Mouse (Mus musculus) monocyte, adult 59 days (primary cell): ENCODE measurements around the gene Esp36. TPM values are rescaled to one million over a fixed set of nuclear protein-coding genes. Genes with fewer than 3 reads are reported as not detected.

Experiments
- total RNA-seq, 2 experiments: library from RNA; stranded (reverse); gene quantifications; one replicate each; pipeline ENCODE4 v1.2.4; 2023

Gene Esp36
- total RNA-seq = not detected

GRCm38 (mm10) chr17:38420085-38420484 is at the start of gene Esp36:
Esp36 (minus strand) TSS chr17:38420185.

Other genes starting within 250 kb of the Esp36 start
- gene Olfr134, start 248.8 kb downstream of the Esp36 start, total RNA-seq = not detected
- not detected for gene Olfr135, start 215.8 kb downstream of the Esp36 start, total RNA-seq
- not detected for gene Olfr138, start 159.2 kb downstream of the Esp36 start, total RNA-seq
- gene Olfr137, start 112.6 kb downstream of the Esp36 start, total RNA-seq = not detected
- not detected for gene Olfr136, start 90.4 kb downstream of the Esp36 start, total RNA-seq
- not detected for gene Esp34, start 134.0 kb upstream of the Esp36 start, total RNA-seq
- not detected for gene Esp31, start 219.3 kb upstream of the Esp36 start, total RNA-seq